Mouse (Mus musculus) MEL (cell line): Measurements from ENCODE around the gene Prr5l. TPM values are rescaled to one million over a fixed set of nuclear protein-coding genes. Genes with fewer than 3 reads are reported as not detected.

Source experiments
- DNase-seq: peaks from one replicate; pipeline ENCODE4 v3.0.0; 2011; ENCODE audit warnings: low read depth, low spot score
- H3K27ac ChIP-seq: 2 replicates; pipeline ENCODE4 v1.5.1; 2012; ENCODE audit warnings: low read depth, mild to moderate bottlenecking, control low read depth, low read length, moderate library complexity; ENCODE audit not compliant: control insufficient read depth
- H3K27me3 ChIP-seq, 2 experiments: fragments of 150-350 bp in 1 of 2; sonication (generic) in 1 of 2; 2 replicates each; pipeline ENCODE4 v1.6.1; 2012; ENCODE audit warnings: low read length in 2 of 2, mild to moderate bottlenecking in 2 of 2, improper control_type of control experiment in 1 of 2, moderate library complexity in 1 of 2; ENCODE audit not compliant: insufficient read depth in 2 of 2, control insufficient read depth in 1 of 2
- H3K36me3 ChIP-seq, 2 experiments: 2 replicates each; pipeline ENCODE4 v1.6.1; 2012 to 2014; ENCODE audit warnings: low read length in 2 of 2, improper control_type of control experiment in 1 of 2, inconsistent platforms in 1 of 2, mild to moderate bottlenecking in 1 of 2; ENCODE audit not compliant: insufficient read depth in 2 of 2, control insufficient read depth in 1 of 2
- H3K4me1 ChIP-seq, 2 experiments: fragments of 150-350 bp in 1 of 2; sonication (generic) in 1 of 2; 2 replicates each; pipeline ENCODE4 v1.6.1; 2012; ENCODE audit warnings: low read length in 2 of 2, improper control_type of control experiment in 1 of 2, mild to moderate bottlenecking in 1 of 2; ENCODE audit not compliant: insufficient read depth in 2 of 2, control insufficient read depth in 1 of 2
- H3K4me3 ChIP-seq, 2 experiments: fragments of 150-350 bp in 1 of 2; sonication (generic) in 1 of 2; 2 replicates each; pipeline ENCODE4 v1.5.1; 2012; ENCODE audit warnings: low read depth in 2 of 2, low read length in 2 of 2, mild to moderate bottlenecking in 2 of 2, moderate library complexity in 2 of 2, control low read depth in 1 of 2, improper control_type of control experiment in 1 of 2; ENCODE audit not compliant: control insufficient read depth in 1 of 2, insufficient read depth in 1 of 2
- H3K79me2 ChIP-seq: 2 replicates; pipeline ENCODE4 v1.6.1; 2012; ENCODE audit warnings: mild to moderate bottlenecking, low read length, moderate library complexity; ENCODE audit not compliant: control insufficient read depth, poor library complexity, insufficient read depth
- H3K9ac ChIP-seq: 2 replicates; pipeline ENCODE4 v1.6.1; 2012; ENCODE audit warnings: low read depth, mild to moderate bottlenecking, control low read depth, low read length, moderate library complexity; ENCODE audit not compliant: control insufficient read depth, poor library complexity, severe bottlenecking
- H3K9me3 ChIP-seq: fragments of 150-350 bp; sonication (generic); replicated peaks from 2 replicates; pipeline ENCODE4 v1.6.1; 2012; ENCODE audit warnings: mild to moderate bottlenecking, low read length, improper control_type of control experiment, moderate library complexity; ENCODE audit not compliant: insufficient read depth
- CTCF ChIP-seq, 3 experiments: IDR thresholded peaks in 2 of 3; conservative IDR thresholded peaks in 1 of 3; 2 replicates each; pipeline ENCODE4 v1.5.1; 2011 to 2012; ENCODE audit warnings: low read length in 3 of 3, low read depth in 2 of 3, mild to moderate bottlenecking in 2 of 3, improper control_type of control experiment in 1 of 3, inconsistent platforms in 1 of 3, mixed read lengths in 1 of 3, moderate library complexity in 1 of 3; ENCODE audit not compliant: control insufficient read depth in 1 of 3, insufficient read depth in 1 of 3, poor library complexity in 1 of 3, severe bottlenecking in 1 of 3
- EP300 ChIP-seq, 2 experiments: IDR thresholded peaks; 2 replicates each; pipeline ENCODE4 v1.6.1; 2011; ENCODE audit warnings: improper control_type of control experiment in 2 of 2, low read length in 2 of 2, low read depth in 1 of 2, mild to moderate bottlenecking in 1 of 2
- GABPA ChIP-seq: IDR thresholded peaks from 2 replicates; pipeline ENCODE4 v1.6.1; 2012; ENCODE audit warnings: low read depth, mild to moderate bottlenecking, inconsistent platforms, low read length, improper control_type of control experiment, moderate library complexity
- HCFC1 ChIP-seq: IDR thresholded peaks from 2 replicates; pipeline ENCODE4 v1.6.1; 2012; ENCODE audit warnings: low read depth, mild to moderate bottlenecking, inconsistent platforms, low read length, improper control_type of control experiment, moderate library complexity
- JUND ChIP-seq: IDR thresholded peaks from 2 replicates; pipeline ENCODE4 v1.6.1; 2011; ENCODE audit warnings: low read depth, mild to moderate bottlenecking, improper control_type of control experiment, low read length
- KAT2A ChIP-seq: conservative IDR thresholded peaks from 2 replicates; pipeline ENCODE4 v1.6.1; 2012; ENCODE audit warnings: low read depth, low read length, improper control_type of control experiment, inconsistent platforms
- MAZ ChIP-seq: IDR thresholded peaks from 2 replicates; pipeline ENCODE4 v1.6.1; 2012; ENCODE audit warnings: low read depth, mild to moderate bottlenecking, inconsistent platforms, low read length, improper control_type of control experiment
- POLR2A ChIP-seq, 2 experiments: IDR thresholded peaks; 2 replicates each; pipeline ENCODE4 v1.6.1; 2011 to 2012; ENCODE audit warnings: low read length in 2 of 2, mild to moderate bottlenecking in 2 of 2, control low read depth in 1 of 2, improper control_type of control experiment in 1 of 2, low read depth in 1 of 2, moderate library complexity in 1 of 2; ENCODE audit not compliant: control insufficient read depth in 1 of 2, insufficient read depth in 1 of 2, poor library complexity in 1 of 2
- POLR2AphosphoS5 ChIP-seq: IDR thresholded peaks from 2 replicates; pipeline ENCODE4 v1.6.1; 2012; ENCODE audit warnings: low read depth, borderline replicate concordance, mild to moderate bottlenecking, inconsistent platforms, low read length, moderate library complexity, mixed read lengths
- RAD21 ChIP-seq: IDR thresholded peaks from 2 replicates; pipeline ENCODE4 v1.6.1; 2011; ENCODE audit warnings: mild to moderate bottlenecking, low read depth, low read length, improper control_type of control experiment
- RCOR1 ChIP-seq: IDR thresholded peaks from 2 replicates; pipeline ENCODE4 v1.6.1; 2012; ENCODE audit warnings: low read depth, mild to moderate bottlenecking, inconsistent platforms, low read length, improper control_type of control experiment
- TBP ChIP-seq: IDR thresholded peaks from 2 replicates; pipeline ENCODE4 v1.8.0; 2011; ENCODE audit warnings: low read depth, low read length, improper control_type of control experiment
- TCF12 ChIP-seq: IDR thresholded peaks from 2 replicates; pipeline ENCODE4 v1.6.1; 2014; ENCODE audit warnings: low read depth, mild to moderate bottlenecking, inconsistent platforms, low read length, improper control_type of control experiment, moderate library complexity
- USF2 ChIP-seq, 2 experiments: IDR thresholded peaks; 2 replicates each; pipeline ENCODE4 v1.6.1; 2011 to 2012; ENCODE audit warnings: improper control_type of control experiment in 2 of 2, low read length in 2 of 2, borderline replicate concordance in 1 of 2, inconsistent platforms in 1 of 2, low read depth in 1 of 2, mild to moderate bottlenecking in 1 of 2; ENCODE audit not compliant: insufficient read depth in 1 of 2
- ZC3H11A ChIP-seq: IDR thresholded peaks from 2 replicates; pipeline ENCODE4 v1.6.1; 2012; ENCODE audit warnings: low read depth, mild to moderate bottlenecking, inconsistent platforms, low read length, improper control_type of control experiment
- ZKSCAN1 ChIP-seq: IDR thresholded peaks from 2 replicates; pipeline ENCODE4 v1.6.1; 2012; ENCODE audit warnings: low read depth, mild to moderate bottlenecking, inconsistent platforms, low read length, improper control_type of control experiment, moderate library complexity
- polyA plus RNA-seq, 2 experiments: library from polyadenylated mRNA; stranded (reverse) in 1 of 2; unstranded in 1 of 2; fragments of >175 nt in 1 of 2; fragments of >200 nt in 1 of 2; gene quantifications; 2 replicates each; pipeline versions ENCODE4 v1.2.1 to v1.2.4; 2012; ENCODE audit warnings: low replicate concordance in 2 of 2, low read depth in 1 of 2; ENCODE audit not compliant: insufficient read length in 2 of 2, insufficient read depth in 1 of 2, missing spikeins in 1 of 2
- total RNA-seq: library from RNA; depleted of rRNA; stranded (reverse); fragments of 300-350 nt; gene quantifications from 2 replicates; pipeline ENCODE4 v1.2.3, GENCODE M21; 2012

The Prr5l gene
- total and polyA plus RNA-seq, 3 experiments: 0.04 TPM; not detected in 2

- H3K79me2 ChIP-seq: no peaks in the 10 kb centered on the region
- DNase-seq: no peak
- H3K4me1 ChIP-seq: no peaks in the 10 kb centered on the region
- no peaks in the 10 kb centered on the region for H3K36me3 ChIP-seq
- no peak overlapping the region for H3K9ac ChIP-seq
- H3K27ac ChIP-seq: no peak overlapping the region
- H3K4me3 ChIP-seq: no peak overlapping the region
- TF ChIP-seq POLR2AphosphoS5 (no peak), HCFC1 (no peak), GABPA (no peak), MAZ (no peak), ZC3H11A (no peak), CTCF (IDR thresholded peaks at IDR 0.05 in 2 of 3, conservative IDR thresholded peaks at IDR 0.05 in 1 of 3; ENCODE audit: control insufficient read depth in 1 of 3, insufficient read depth in 1 of 3, low read depth in 2 of 3, low read length in 3 of 3, poor library complexity in 1 of 3, severe bottlenecking in 1 of 3) (no peak), USF2 (IDR thresholded peaks at IDR 0.05; ENCODE audit: borderline replicate concordance in 1 of 2, insufficient read depth in 1 of 2, low read depth in 1 of 2, low read length in 2 of 2) (no peak), TCF12 (no peak), JUND (no peak), RAD21 (no peak), RCOR1 (no peak), TBP (no peak), KAT2A (no peak), POLR2A (IDR thresholded peaks at IDR 0.05; ENCODE audit: control insufficient read depth in 1 of 2, insufficient read depth in 1 of 2, low read depth in 1 of 2, low read length in 2 of 2, poor library complexity in 1 of 2) (no peak), ZKSCAN1 (no peak)
- H3K9me3 ChIP-seq: no peaks in the 10 kb centered on the region
- peaks cover 0 to 5% of the 10 kb centered on the region in 2 experiments; a peak in 2 of 4 replicates for H3K27me3 ChIP-seq
Observed at GRCm38 (mm10) chr2:101722370-101723332, 160.2 kb downstream of the Prr5l start.

GRCm38 (mm10) chr2:101721835-101722234, 161.0 kb downstream of the Prr5l start:
- no peak overlapping the region for H3K27ac ChIP-seq
- no peaks in the 10 kb centered on the region for H3K4me1 ChIP-seq
- H3K9ac ChIP-seq: no peak overlapping the region
- no peak for DNase-seq
- H3K4me3 ChIP-seq: no peak overlapping the region
- no peaks in the 10 kb centered on the region for H3K36me3 ChIP-seq
- H3K79me2 ChIP-seq: no peaks in the 10 kb centered on the region
- H3K9me3 ChIP-seq: no peaks in the 10 kb centered on the region
- peaks cover 0 to 5% of the 10 kb centered on the region in 2 experiments; a peak in 2 of 4 replicates for H3K27me3 ChIP-seq
- TF ChIP-seq GABPA (no peak), RAD21 (no peak), EP300 (IDR thresholded peaks at IDR 0.05; ENCODE audit: low read depth in 1 of 2, low read length in 2 of 2) (no peak)
